Mouse (Mus musculus) frontal cortex, postnatal 25 days (tissue): ENCODE measurements around the gene Ttc28.

Experiments
- DNase-seq, 2 experiments: peaks; one replicate each; pipeline ENCODE4 v3.0.0; 2022; ENCODE audit warnings: low spot score in 2 of 2

Gene Ttc28

DNA sequence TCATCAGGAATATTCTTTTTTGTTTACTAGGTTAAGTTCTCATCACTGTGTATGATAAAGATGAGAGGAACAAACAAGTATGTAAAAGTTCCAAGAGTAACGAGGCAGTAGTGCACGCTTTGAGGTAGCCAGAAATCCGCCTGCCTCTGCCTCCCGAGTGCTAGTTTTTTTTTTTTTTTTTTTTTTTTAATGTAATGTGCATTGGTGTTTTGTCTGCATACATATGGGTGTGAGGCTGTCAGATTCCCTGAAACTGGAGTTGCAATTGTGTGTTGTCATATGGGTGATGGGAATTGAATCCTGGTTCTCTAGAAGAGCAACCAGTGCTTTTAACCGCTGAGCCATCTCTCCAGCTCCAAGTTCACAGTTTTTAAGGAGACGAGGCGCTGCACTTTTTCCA, 561 bp upstream of the Ttc28 start:
- no peak for DNase-seq

DNA sequence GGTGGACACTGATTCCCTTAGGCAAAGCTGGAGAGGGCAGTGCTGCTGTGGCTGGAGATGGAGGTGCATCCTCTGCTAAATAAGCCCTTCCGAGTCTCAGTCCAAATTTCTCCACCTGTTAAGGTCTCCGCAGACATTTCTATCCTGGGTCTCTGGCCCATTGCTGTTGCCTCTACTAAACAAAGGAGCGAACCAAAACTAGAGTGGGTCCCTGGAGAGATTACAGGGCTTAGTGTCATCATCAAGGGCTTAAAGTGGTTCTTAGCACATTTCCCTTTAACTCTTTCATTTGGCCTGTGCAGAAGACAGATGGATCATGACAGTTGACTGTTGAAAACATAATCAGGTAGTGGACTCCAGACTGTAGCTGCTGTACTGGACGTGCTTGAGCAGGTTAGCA, 9.0 kb downstream of the Ttc28 start:
- no peak for DNase-seq

DNA sequence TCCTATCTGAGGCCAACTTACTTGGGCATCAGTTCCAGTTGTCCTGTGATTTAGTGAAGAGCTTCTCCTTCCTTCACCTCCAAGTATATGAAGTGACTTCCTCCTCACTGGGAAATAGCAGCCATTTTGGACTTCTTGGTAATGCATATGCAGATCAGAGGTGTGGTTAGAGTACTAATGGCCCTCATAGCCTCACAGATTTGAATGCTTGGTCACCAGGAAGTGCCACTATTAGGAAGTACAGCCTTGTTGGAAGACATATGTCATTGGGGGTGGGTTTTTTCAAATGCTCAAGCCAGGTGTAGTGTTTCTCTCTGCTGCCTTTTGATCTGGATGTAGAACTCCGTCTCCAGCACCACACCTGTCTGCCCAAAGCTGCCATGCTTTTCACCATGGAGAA, 10.3 kb downstream of the Ttc28 start:
- DNase-seq, result no peak

DNA sequence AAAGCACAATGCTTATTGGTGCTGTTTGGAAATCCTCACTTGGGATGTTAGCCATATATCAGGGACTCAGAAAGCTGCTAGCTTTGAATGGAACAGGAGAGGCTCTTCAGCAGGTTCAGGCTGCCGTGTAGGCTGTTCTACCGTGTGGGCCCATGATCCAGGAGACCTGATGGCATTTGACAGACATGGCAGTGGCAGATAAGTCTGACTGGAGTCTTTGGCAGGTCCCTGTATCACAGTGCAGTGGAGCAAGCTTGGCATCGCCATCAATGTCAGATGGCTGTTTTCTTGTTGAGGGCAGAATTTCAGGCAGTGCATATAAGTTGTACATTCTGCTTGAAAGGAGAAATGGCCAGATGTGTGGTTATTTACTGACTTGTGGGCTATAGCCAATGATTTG, 11.0 kb downstream of the Ttc28 start:
- no peak for DNase-seq

DNA sequence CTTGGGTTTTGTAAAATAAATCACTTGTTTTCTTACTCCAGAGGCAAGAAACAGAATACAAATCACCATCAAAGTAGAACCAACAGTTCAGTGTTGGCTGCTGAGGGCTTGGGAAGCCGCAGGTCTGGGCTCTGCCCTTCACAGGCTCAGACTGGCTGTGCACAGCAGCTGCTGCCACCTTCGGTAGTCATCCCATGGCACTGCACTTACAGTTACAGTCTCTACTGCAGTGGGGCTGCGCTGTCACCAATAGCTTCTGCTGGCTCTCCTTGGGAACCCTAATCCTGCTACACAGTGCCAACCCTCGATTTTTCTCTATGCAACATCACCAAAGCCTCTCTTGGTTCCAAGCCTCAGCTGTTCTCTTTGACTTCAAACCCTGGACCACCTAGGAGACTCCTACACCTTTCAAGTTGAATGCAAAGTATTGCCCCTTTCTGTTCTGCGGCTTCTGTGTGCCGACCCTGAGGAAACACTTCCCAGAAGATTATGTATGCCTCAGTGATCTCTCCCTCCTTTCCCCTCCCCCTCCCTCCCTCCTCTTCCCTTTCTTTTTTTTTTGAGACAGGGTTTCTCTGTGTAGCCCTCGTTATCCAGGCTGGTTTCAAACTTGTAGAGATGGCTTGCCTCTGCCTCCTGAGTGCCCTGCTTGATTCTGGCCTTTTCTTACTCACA, 17.6 kb downstream of the Ttc28 start:
- DNase-seq, result no peak

DNA sequence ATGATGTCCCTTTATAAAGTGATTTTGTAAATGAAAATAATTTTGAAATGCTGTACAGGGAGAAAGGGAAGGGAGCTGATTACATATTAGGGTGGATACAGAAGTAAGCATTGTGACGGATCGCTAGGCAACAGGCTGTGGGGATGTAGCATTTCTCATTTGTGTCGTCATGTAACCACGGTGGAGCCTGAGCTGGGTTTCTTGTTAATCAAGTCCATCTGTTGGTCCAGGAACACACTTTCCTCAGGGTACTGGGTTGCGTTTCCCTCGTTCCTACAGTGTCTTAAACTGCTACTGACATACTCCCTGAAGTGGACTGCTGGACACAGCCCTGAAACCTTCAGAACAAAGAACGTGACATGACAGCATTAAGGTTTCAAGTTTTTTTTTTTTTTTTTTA, 18.6 kb downstream of the Ttc28 start:
- no peak for DNase-seq

DNA sequence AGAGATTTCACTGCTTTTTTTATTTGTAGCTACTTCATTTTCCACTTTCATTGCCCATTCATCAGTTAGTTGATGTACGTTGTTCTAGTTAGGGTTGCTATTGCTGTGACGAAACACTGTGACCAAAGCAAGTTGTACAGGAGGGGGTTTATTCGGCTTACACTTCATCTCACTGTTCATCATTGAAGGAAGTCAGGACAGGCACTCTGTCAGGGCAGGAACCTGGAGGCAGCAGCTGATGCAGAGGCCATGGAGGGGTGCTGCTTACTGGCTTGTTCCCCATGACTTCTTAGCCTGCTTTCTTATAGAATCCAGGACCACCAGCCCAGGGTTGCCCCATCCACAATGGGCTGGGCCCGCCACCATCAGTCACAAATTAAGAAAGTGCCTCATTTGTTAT, 19.2 kb downstream of the Ttc28 start:
- no peak for DNase-seq

DNA sequence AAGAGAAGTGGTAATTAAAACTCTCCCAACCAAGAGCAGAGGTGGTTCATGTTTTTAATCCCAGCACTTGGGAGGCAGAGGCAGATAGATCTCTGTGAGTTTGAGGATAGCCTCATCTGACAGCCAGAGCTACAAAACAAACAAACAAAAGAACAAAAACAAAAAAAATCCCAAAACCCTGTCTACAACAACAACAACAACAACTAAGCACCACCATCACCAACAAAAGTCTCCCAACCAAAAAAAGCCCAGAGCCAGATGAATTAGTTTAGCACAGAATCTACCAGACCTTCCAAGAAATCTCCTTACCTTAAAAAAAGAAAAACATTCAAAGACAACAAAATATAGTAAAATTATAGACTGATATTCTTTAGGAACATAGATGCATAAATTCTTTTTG, 20.7 kb downstream of the Ttc28 start:
- DNase-seq, result no peak

DNA sequence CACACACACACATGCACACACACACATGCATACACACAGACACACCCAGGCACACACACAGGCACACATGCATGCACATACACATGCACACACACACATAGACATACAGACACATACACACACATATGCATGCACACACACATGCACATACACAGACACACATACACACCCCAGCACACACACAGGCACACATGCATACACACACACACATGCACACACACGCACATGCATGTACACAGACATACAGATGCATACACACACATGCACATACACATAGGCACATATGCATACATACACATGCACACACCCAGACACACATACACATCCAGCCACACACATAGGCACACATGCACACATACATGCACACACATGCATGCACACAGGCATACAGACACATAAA, 27.1 kb downstream of the Ttc28 start:
- no peak for DNase-seq

DNA sequence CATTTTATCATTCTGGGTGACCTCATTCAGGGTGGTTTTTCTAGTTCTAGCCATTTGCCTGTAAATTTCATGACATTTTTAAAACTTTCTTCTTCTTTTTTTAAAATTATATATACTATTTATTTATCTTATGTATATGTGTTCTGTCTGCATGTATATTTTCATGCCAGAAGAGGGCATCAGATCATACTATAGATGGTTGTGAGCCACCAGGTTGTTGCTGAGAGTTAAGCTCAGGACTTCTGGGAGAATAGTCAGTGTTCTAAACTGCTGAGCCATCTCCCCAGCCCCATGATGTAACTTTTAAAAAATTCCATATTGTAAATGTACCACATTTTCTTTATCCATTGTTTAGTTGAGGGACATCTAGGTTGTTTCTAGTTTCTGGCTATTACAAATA, 29.3 kb downstream of the Ttc28 start:
- no peak for DNase-seq

DNA sequence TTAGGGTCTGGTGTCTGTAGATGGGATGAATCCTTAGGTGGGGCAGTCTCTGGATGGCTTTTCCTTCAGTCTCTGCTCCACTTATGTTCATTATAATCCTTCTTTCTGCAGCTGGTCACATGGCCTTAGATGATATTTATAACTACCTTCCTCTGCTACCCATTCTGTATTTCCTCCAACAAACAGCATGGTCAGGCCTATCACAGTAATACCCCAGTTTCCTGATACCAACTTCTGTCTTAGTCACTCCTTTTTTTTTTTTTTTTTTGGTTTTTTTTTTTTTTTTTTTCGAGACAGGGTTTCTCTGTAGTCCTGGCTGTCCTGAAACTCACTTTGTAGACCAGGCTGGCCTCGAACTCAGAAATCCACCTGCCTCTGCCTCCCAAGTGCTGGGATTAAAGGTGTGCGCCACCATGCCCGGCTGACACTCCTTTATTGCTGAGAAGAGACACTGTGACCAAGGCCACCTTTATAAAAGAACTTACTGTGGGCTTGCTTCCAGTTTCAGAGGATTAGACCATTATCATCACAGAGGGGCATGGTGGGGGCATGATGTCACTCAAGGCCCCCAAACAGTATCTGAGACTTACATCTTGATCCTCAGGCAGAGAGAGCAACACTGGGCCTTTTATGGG, 30.5 kb downstream of the Ttc28 start:
- no peak for DNase-seq

DNA sequence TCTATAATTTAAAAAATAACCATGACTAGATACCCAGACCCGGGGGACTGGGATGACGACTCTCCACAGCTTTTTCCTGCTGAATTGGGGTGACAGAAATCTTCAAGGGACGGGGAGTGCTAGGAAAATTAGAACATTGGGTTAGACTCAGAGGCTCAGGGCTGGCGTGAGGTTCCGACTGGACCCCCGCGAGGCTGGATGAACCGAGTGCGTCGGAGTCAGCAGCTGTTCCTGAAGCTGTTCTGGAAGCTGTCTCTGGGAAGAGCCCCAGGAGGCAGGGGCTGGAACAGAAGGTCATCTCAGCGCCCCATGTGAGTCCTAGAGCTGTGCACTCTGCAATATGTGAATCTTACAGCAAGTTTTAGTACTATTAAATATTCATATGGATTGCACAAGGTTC, 35.3 kb downstream of the Ttc28 start:
- no peak for DNase-seq

DNA sequence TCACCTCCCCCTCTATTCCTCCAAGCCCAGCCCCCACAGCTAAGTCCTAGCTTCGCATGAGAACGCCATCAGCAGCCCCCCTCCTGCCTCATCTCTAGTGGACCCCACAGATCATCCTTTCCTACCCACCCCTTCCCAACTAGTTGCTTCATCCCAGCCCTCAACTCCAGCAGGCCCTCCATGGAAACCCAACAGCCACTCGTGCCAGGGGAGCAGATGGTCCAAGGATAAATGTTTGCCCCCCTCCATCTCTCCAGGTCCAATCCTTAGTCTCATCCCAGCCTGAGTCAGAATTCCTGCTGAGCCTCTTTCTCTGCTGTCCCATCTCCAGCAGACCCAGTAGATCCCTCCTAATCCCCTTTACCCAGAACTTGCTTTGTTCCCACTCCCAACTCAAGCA, 36.6 kb downstream of the Ttc28 start:
- no peak for DNase-seq

DNA sequence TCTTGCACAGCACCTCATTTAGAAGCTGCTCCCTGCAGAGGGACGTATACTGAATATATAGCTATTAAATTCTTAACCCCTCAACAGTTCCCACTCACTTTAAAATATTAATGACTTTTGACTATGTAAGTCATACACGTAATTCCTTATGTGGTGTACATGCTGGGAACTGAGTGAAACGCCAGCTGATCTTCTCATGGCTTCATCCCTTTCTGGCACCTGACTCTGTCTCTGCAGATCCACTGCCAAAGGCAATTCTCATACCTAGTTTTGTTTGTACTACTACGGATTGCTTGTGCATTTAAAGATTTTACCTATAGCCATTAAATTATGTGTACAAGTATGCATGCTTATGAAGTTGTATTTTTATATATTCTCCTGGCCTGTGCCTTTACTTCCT, 39.9 kb downstream of the Ttc28 start:
- no peak for DNase-seq

DNA sequence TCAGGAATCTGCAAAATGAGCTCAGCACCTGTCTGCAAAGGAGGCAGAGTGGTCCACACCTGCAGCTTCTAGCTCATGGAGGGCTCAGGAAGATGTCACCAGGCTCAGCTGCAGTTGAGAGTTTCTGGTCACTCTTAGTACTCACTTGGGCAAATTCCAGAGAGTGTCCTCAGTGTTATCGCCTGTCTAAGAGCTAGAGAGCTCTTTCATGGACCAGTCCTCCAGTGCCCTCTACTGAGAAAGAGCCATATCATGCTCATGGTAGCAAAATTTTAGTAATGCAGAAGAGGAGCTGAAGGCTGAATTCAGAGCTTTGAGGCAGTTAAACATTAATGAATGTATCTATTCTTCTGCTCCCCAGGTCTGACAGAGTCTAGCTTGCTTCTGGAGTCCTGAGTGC, 43.7 kb downstream of the Ttc28 start:
- no peak for DNase-seq

DNA sequence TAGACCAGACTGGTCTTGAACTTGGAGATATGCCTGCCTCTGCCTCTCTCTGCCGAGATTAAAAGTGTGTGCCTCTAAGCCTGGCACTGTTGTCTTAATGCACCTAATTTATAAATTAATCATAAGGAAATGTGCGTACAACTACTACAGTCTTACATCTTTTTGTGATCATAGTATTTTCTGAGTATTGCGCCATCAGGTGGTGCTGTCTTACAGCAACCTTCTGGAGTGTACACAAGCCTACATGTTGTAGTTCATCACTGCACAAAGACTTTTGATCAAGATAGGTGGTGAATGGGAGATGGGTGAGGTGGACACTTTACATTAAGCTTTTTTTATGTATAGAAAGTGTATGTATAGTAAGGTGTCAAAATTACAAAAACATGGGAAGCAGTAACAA, 45.0 kb downstream of the Ttc28 start:
- DNase-seq, result no peak

DNA sequence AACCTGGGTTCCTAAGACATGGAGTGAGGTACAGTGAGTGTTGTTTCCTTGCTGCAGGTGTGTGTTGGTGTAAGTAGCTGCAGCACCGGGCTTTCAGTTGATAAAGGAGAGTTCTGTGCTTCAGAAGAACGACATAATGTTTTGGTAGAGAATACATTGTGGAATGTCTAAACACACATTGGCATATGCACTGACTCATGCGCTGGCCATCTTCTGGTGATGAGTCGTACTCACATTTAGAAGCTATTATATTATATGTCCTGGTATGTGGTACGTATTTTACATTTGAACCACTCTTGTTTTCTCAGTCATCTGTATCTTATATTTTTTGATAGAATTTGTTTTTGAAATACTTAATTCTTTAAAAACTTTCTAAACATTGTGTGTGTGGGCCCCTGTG, 46.2 kb downstream of the Ttc28 start:
- no peak for DNase-seq

DNA sequence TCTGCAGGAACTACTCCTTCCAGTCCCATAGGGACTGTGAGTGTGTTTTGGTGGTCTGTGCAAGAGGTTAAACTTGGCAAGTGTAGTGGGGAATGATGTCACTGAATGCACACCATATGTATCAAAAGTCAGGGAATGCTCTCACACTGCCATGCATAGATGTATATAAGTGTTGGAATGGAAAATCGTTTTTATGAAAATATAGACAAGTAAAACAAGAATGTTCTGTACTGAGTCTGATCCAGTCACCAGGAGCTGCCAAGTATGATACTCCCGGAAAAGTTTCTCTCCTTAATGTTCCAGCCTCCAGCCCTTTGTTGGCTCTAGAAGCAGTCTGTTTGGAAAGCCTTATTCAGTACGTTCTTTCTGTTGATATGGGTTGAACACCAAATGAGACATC, 48.7 kb downstream of the Ttc28 start:
- no peak for DNase-seq

DNA sequence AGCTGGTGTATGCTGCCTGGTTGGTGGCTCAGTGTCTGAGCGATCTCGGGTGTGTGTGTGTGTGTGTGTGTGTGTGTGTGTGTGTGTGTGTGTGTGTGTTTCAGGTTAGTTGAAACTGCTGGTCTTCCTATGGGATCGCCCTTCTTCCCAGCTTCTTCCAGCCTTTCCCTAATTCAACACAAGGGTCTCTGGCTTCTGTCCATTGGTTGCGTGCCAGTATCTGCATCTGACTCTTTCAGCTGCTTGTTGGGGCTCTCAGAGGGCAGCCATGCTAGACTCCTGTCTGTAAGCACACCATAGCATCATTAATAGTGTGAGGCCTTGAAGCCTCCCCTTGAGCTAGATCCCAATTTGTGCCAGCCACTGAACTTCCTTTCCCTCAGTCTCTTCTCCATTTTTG, 49.7 kb downstream of the Ttc28 start:
- no peak for DNase-seq

DNA sequence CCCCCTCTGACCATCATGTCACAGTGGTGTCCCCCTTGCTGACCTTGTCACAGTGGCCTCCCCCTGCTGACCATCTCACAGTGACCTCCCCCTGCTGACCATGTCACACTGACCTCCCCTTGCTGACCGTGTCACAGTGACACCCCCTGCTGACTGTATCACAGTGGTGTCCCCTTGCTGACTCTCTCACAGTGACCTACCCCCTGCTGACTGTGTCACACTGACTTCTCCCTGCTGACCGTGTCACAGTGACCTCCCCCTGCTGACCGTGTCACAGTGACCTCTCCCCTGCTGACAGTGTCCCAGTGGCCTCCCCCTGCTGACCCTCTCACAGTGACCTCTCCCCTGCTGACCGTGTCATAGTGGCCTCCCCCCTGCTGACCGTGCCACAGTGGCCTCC, 57.0 kb downstream of the Ttc28 start:
- no peak for DNase-seq

DNA sequence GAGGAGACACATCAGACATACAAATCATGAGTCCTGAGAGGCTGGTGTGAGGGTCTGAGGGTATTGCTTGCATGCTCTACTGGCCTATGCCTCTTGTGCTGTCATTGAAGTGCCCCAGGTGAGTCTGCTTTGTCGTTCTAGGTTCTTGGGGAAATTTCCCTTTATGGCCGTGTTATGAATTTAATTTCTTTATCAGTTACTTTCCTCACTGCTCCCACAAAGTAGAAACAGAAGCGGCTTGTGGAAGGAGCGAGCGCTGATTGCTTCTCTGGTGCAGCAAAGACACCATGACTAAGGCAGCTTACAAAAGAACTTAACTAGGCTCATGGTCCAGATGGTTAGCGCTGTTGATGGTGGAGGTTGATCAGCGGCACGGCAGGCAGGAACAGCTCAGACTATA, 64.7 kb downstream of the Ttc28 start:
- DNase-seq, result no peak

DNA sequence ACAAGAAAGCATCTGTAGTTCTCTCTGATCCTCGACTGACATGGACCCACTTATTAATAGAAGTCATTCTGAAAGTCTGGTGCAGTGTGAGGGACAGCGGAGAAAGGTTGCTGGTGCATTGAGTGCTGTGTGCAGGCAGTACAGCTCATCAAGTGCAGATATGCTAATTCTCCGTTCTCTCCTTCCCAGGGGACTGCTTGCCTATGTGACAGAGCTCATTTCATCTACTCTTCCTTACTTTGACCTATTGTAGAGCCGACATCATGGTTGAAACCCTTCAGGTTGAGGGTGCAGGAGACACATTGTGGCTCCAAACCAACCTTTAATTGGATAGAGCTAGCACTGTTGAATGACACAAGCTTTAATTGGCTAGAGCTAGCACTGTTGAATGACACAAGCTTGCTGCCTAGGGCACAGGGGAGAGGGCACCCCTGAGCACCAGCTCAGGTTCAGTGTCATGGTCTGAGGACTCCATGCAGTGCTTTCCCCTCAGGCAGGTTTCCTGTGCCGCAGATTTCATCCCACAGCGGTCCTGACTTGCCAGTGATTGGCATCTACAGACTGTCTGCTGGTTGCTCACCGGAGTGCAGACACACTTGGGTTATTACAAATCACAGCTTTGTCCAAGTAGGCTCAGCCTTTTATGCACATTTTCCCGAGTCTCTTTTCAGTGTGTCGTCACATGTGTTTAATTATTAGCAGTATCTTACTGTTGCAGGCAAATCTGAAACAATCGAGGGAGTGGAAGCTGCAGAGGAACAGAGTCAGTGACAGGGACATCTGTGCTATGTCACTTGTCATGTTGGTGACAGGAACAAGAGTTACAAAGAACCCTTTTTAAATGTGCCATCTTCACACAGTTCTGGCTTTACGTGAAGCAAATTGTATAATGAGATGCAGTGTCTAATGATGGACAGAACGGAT, 69.1 kb downstream of the Ttc28 start:
- no peak for DNase-seq

DNA sequence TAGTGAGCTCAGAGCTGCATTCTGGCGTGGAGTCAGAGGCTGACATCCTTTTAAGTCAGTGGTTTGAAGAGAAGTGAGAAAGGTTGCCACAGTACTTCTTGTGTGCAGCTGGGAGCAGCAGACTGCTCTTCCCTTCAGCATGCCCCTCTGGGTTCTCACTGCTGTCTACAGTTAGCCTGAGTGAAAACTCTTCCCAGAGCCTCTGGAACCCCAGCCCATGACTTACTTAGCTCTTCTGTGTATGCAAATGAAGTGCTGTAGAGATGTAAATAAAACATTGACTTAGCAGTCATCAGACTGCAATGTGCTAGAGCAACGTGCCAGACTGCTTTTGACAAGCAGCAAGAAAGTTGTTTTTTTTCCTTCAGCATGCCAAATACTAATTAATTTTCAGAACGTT, 70.2 kb downstream of the Ttc28 start:
- no peak for DNase-seq
